Mouse (Mus musculus) limb, embryonic 14.5 days (tissue): Measurements from ENCODE around the gene Mfsd6. TPM values are rescaled to one million over a fixed set of nuclear protein-coding genes. Genes with fewer than 3 reads are reported as not detected.

Source experiments
- ATAC-seq: fragments of 200-750 bp; cut with Nextera tagmentation; 2 replicates; pipeline ENCODE4 v1.8.0; 2017; ENCODE audit warnings: low read depth, moderate number of reproducible peaks, moderate TSS enrichment; ENCODE audit not compliant: low FRiP score
- DNase-seq: peaks from one replicate; pipeline ENCODE4 v3.0.0-alpha.2; 2015; ENCODE audit warnings: low spot score
- H3K27ac ChIP-seq: fragments of 300-500 bp; sonication (generic); replicated peaks from 2 replicates; pipeline ENCODE4 v1.5.1; 2014; ENCODE audit warnings: low read depth, mild to moderate bottlenecking, low read length, moderate library complexity, mixed read lengths
- H3K27me3 ChIP-seq: fragments of 300-500 bp; sonication (generic); 2 replicates; pipeline ENCODE4 v1.6.1; 2014; ENCODE audit warnings: low read length, mixed read lengths; ENCODE audit not compliant: control insufficient read depth, insufficient read depth
- H3K36me3 ChIP-seq: fragments of 300-500 bp; sonication (generic); 2 replicates; pipeline ENCODE4 v1.6.1; 2014; ENCODE audit warnings: mild to moderate bottlenecking, low read length, moderate library complexity, mixed read lengths; ENCODE audit not compliant: control insufficient read depth, insufficient read depth
- H3K4me1 ChIP-seq: fragments of 300-500 bp; sonication (generic); 2 replicates; pipeline ENCODE4 v1.6.1; 2014; ENCODE audit warnings: antibody characterized with exemption, low read length, mixed read lengths; ENCODE audit not compliant: control insufficient read depth, insufficient read depth
- H3K4me2 ChIP-seq: fragments of 300-500 bp; sonication (generic); replicated peaks from 2 replicates; pipeline ENCODE4 v1.6.1; 2014; ENCODE audit warnings: low read depth, mild to moderate bottlenecking, low read length, moderate library complexity; ENCODE audit not compliant: severe bottlenecking
- H3K4me3 ChIP-seq: fragments of 300-500 bp; sonication (generic); replicated peaks from 2 replicates; pipeline ENCODE4 v1.5.1; 2014; ENCODE audit warnings: low read length
- H3K9ac ChIP-seq: fragments of 300-500 bp; sonication (generic); 2 replicates; pipeline ENCODE4 v1.6.1; 2014; ENCODE audit warnings: mild to moderate bottlenecking, low read depth, low read length, moderate library complexity; ENCODE audit not compliant: severe bottlenecking
- H3K9me3 ChIP-seq: fragments of 300-500 bp; sonication (generic); 2 replicates; pipeline ENCODE4 v1.6.1; 2016; ENCODE audit warnings: low read length; ENCODE audit not compliant: control insufficient read depth
- POLR2A ChIP-seq: fragments of 200-500 bp; IDR thresholded peaks from 2 replicates; pipeline ENCODE4 v1.8.0; 2012; ENCODE audit warnings: inconsistent platforms, mild to moderate bottlenecking, moderate library complexity, borderline replicate concordance; ENCODE audit not compliant: insufficient read depth, insufficient read length; ENCODE audit errors: extremely low read depth
- WGBS: fragments of 180-500 bp; shearing (Covaris S2); extraction: QIAGEN DNeasy Blood & Tissue Kit; methylation state at CpG from one replicate; pipeline ENCODE4 v1.1.7; 2014; 5-methylcytosine and 5-hydroxymethylcytosine counted together
- polyA plus RNA-seq, 2 experiments: library from polyadenylated mRNA; depleted of rRNA in 1 of 2; stranded (reverse) in 1 of 2; unstranded in 1 of 2; fragments of >200 nt; fragmentation: Nextera tagmentation in 1 of 2; extraction: Ambion mirVana in 1 of 2; gene quantifications; 2 replicates each; pipeline versions ENCODE4 v1.2.1 to v1.2.3; 2012 to 2014

The Mfsd6 gene
- 2.2 and 3.0 TPM in 2 replicates for polyA plus RNA-seq (2012; rRNA removed)
- polyA plus RNA-seq (2014; fragmentation: Nextera tagmentation; extraction: Ambion mirVana): 2.6 and 2.7 TPM in 2 replicates

DNA sequence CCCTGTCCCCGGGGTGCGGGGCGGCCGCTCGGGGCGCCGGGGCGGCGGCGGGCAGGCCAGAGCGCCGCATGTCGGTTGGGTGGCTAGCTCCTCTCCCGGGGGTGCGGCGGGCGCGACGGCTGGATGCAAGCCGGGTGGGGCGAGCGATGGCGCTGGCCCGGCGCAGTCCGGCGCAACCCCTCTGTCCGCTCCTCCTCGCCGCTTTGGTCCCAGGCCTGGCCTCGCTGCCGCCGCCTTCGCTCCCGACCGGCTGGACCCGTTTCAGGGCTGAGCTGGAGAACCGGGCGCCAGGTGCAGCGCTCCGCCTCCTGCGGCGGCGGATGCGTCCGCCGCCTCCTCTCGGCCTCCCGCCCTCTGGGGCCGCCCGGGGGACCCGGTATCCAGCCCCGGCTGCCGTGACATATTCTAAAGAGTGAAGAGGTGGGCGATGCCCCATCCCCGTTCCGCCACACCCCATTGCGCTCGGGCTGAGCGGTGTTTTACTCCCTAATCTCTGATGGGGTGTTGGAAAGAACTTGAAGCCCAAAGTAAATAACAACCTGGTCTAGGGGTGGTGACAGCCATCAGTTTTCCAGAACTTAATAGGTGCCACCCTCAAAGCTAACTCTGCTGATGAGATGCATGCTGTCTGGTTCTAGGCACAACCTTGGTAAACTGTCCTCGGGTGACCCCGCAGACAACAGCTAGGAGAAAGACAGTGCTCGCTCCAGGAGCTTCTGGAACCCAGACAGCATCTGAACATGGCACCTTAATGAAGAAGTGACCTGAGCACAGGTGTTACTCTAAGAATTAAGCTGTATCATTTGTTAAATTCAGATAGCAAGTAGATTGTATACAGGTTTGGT is at the start of gene Mfsd6:
TSS of gene Mfsd6 (minus strand) at position 407 of the 845 bp plus-strand sequence.
- Histone ChIP-seq H3K4me2 (peak within 1 kb of the TSS; percentile 99), H3K27ac (no peak within 1 kb of the TSS), H3K36me3 (no peaks in the 10 kb centered on the region), H3K4me1 (peaks cover 3% of the 10 kb centered on the region; the same call in 1 of the 2 replicates), H3K9me3 (no peaks in the 10 kb centered on the region), H3K9ac (peak within 1 kb of the TSS; percentile 69), H3K4me3 (peak within 1 kb of the TSS; percentile 70), H3K27me3 (peaks cover 12% of the 10 kb centered on the region; the same call in 1 of the 2 replicates)
- peak; percentile 38; the same call in 1 of the 2 replicates for ATAC-seq
- no peak for DNase-seq
- 3% methylated on average over 31 of the region's 63 CpGs for whole genome bisulfite sequencing
- TF ChIP-seq POLR2A: no peak

DNA sequence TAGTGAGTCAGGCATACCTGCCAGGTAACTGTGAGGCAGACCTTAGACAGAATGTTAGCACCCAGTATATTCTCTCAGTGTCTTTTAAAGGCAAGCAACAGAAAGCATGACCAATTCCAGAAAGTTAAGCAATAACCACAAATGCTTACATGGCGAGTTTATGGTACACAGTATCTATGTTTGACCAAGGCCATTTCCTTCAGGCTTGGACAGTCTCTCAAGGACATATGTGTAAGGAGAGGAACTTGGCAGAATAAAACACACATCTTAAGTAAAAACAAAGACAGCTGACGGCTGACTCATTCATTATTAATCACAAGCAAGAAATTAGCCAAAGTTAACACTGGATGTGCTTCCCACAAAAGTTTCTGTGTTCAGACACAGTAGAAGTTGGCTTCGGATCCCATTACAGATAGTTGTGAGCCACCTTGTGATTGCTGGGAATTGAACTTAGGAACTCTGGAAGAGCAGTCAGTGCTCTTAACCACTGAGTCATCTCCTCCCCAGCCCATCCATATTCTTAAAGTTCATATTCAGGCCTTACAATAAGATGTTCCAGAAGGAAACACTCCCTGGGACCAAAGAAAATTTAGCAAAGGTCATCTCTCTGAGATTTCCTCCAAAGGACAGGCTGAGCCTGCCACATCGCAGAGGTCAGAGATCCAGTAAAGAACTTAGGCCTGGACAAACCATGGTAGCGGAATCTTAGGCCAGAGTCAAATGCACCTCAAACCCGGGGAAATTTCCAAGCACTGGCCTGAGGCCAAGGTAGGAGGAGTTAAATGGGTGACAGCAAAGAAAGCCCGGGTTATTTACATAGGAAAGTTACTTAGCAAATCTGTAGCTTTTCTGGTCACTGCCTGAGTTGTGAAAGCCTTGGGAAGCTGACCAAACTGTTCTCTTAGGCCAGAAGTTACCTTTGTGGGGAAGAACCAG is 38.2 kb upstream of the Mfsd6 start:
- H3K9me3 ChIP-seq: no peaks in the 10 kb centered on the region
- no peak for TF ChIP-seq POLR2A
- no peak overlapping the region for H3K4me3 ChIP-seq
- no peak overlapping the region for H3K27ac ChIP-seq
- H3K36me3 ChIP-seq: no peaks in the 10 kb centered on the region
- no peaks in the 10 kb centered on the region for H3K27me3 ChIP-seq
- H3K4me2 ChIP-seq: no peak overlapping the region
- 73% methylated on average over 7 of the region's 7 CpGs for WGBS
- DNase-seq (no peak), ATAC-seq (no peak)
- no peak overlapping the region for H3K9ac ChIP-seq
- H3K4me1 ChIP-seq: no peaks in the 10 kb centered on the region

- ATAC-seq (no peak), DNase-seq (no peak)
- H3K36me3 ChIP-seq: no peaks in the 10 kb centered on the region
- H3K27ac ChIP-seq: no peak overlapping the region
- no peak overlapping the region for H3K4me2 ChIP-seq
- WGBS: 47% methylated on average over 4 of the region's 4 CpGs
- H3K4me1 ChIP-seq: no peaks in the 10 kb centered on the region
- no peaks in the 10 kb centered on the region for H3K27me3 ChIP-seq
- H3K9me3 ChIP-seq: no peaks in the 10 kb centered on the region
- no peak overlapping the region for H3K4me3 ChIP-seq
- no peak for TF ChIP-seq POLR2A
- H3K9ac ChIP-seq: no peak overlapping the region
Measured at GRCm38 (mm10) chr1:52763894-52764809, 36.9 kb upstream of the Mfsd6 start.

- 75% methylated on average over 1 of the region's 1 CpGs for WGBS
- no peak for DNase-seq
- Histone ChIP-seq H3K9ac (no peak overlapping the region), H3K4me2 (no peak overlapping the region), H3K9me3 (no peaks in the 10 kb centered on the region), H3K4me3 (no peak overlapping the region), H3K4me1 (no peaks in the 10 kb centered on the region), H3K27me3 (no peaks in the 10 kb centered on the region), H3K36me3 (no peaks in the 10 kb centered on the region), H3K27ac (no peak overlapping the region)
- no peak for TF ChIP-seq POLR2A
- ATAC-seq: no peak
Measured at GRCm38 (mm10) chr1:52758174-52758573, 30.9 kb upstream of the Mfsd6 start.
